Mouse (Mus musculus) small intestine, adult 2 months (tissue): ENCODE data around the gene Fryl. TPM values are rescaled to one million over a fixed set of nuclear protein-coding genes. Genes with fewer than 3 reads are reported as not detected.

ENCODE experiments used
- H3K27ac ChIP-seq: fragments of 200-500 bp; 2 replicates; pipeline ENCODE4 v1.5.1; 2012; ENCODE audit warnings: low read depth, low read length, control low read depth, inconsistent platforms; ENCODE audit not compliant: insufficient read depth
- H3K27me3 ChIP-seq: fragments of 200-500 bp; 2 replicates; pipeline ENCODE4 v1.6.1; 2012; ENCODE audit warnings: mild to moderate bottlenecking, moderate library complexity, low read length, inconsistent platforms; ENCODE audit not compliant: control insufficient read depth, insufficient read depth
- H3K36me3 ChIP-seq: fragments of 200-500 bp; 2 replicates; pipeline ENCODE4 v1.6.1; 2012; ENCODE audit warnings: mild to moderate bottlenecking, low read length, control low read depth, inconsistent platforms; ENCODE audit not compliant: control insufficient read depth, insufficient read depth
- H3K4me1 ChIP-seq: fragments of 200-500 bp; 2 replicates; pipeline ENCODE4 v1.6.1; 2012; ENCODE audit warnings: low read length, inconsistent platforms, mixed read lengths; ENCODE audit not compliant: control insufficient read depth, insufficient read depth, insufficient read length
- H3K4me3 ChIP-seq: fragments of 200-500 bp; 2 replicates; pipeline ENCODE4 v1.5.1; 2012; ENCODE audit warnings: low read depth, mild to moderate bottlenecking, control low read depth, inconsistent platforms, low read length, moderate library complexity
- CTCF ChIP-seq: fragments of 200-500 bp; IDR thresholded peaks from 2 replicates; pipeline ENCODE4 v1.5.1; 2012; ENCODE audit warnings: low read depth, mild to moderate bottlenecking, control low read depth, inconsistent platforms, low read length, moderate library complexity, mixed read lengths; ENCODE audit not compliant: insufficient replicate concordance, insufficient read length; ENCODE audit errors: extremely low read depth
- POLR2A ChIP-seq: fragments of 200-500 bp; IDR thresholded peaks from 2 replicates; pipeline ENCODE4 v1.6.1; 2012; ENCODE audit warnings: low read depth, mild to moderate bottlenecking, control low read depth, inconsistent platforms, low read length, moderate library complexity
- WGBS: fragments of 180-500 bp; shearing (Covaris S2); methylation state at CpG from one replicate; pipeline ENCODE4 v1.1.7; 2018; 5-methylcytosine and 5-hydroxymethylcytosine counted together
- polyA plus RNA-seq: library from polyadenylated mRNA; depleted of rRNA; stranded (reverse); fragments of >200 nt; gene quantifications from 2 replicates; pipeline ENCODE4 v1.2.3, GENCODE M21; 2012

Fryl gene
- polyA plus RNA-seq, 1 experiment: 104 TPM

- H3K27ac ChIP-seq: no peak overlapping the region
- H3K4me1 ChIP-seq: peaks cover 15% of the 10 kb centered on the region
- 80% methylated on average over 8 of the region's 8 CpGs for WGBS
- no peak for TF ChIP-seq CTCF
- no peak for TF ChIP-seq POLR2A
- H3K4me3 ChIP-seq: no peak overlapping the region
- peaks cover 1% of the 10 kb centered on the region for H3K36me3 ChIP-seq
- no peaks in the 10 kb centered on the region for H3K27me3 ChIP-seq
These were observed 8.2 kb downstream of the Fryl start for GRCm38 (mm10) chr5:73248211-73248610.

GRCm38 (mm10) chr5:73246414-73246813, 10.0 kb downstream of the Fryl start:
- Histone ChIP-seq H3K4me3 (no peak overlapping the region), H3K27ac (no peak overlapping the region), H3K27me3 (no peaks in the 10 kb centered on the region), H3K36me3 (peaks cover 1% of the 10 kb centered on the region), H3K4me1 (peaks cover 13% of the 10 kb centered on the region)
- WGBS: 46% methylated on average over 6 of the region's 6 CpGs
- TF ChIP-seq CTCF (no peak), POLR2A (no peak)

- TF ChIP-seq POLR2A (no peak), CTCF (no peak)
- Histone ChIP-seq H3K4me3 (no peak overlapping the region), H3K4me1 (peaks cover 11% of the 10 kb centered on the region), H3K36me3 (0 out of 2 replicates have a peak, but pooled peaks cover 1% of the 10 kb centered on the region), H3K27ac (no peak overlapping the region), H3K27me3 (no peaks in the 10 kb centered on the region)
- 35% methylated on average over 13 of the region's 13 CpGs for WGBS
These were observed 12.0 kb downstream of the Fryl start for GRCm38 (mm10) chr5:73244403-73244802.

GRCm38 (mm10) chr5:73241966-73242365, 14.5 kb downstream of the Fryl start:
- H3K27me3 ChIP-seq: no peaks in the 10 kb centered on the region
- no peak for TF ChIP-seq POLR2A
- no peak for TF ChIP-seq CTCF
- H3K27ac ChIP-seq: no peak overlapping the region
- 69% methylated on average over 8 of the region's 8 CpGs for WGBS
- H3K4me1 ChIP-seq: peaks cover 8% of the 10 kb centered on the region; the same call in 1 of the 2 replicates
- H3K4me3 ChIP-seq: no peak overlapping the region
- H3K36me3 ChIP-seq: no peaks in the 10 kb centered on the region

- peaks cover 6% of the 10 kb centered on the region; the same call in 1 of the 2 replicates for H3K4me1 ChIP-seq
- TF ChIP-seq POLR2A (no peak), CTCF (no peak)
- WGBS: 61% methylated on average over 10 of the region's 10 CpGs
These were observed 15.1 kb downstream of the Fryl start for GRCm38 (mm10) chr5:73241332-73241731.

GRCm38 (mm10) chr5:73240391-73240790, 16.0 kb downstream of the Fryl start:
- WGBS: 92% methylated on average over 6 of the region's 6 CpGs
- no peaks in the 10 kb centered on the region for H3K36me3 ChIP-seq
- H3K27me3 ChIP-seq: no peaks in the 10 kb centered on the region
- TF ChIP-seq POLR2A: no peak
- TF ChIP-seq CTCF: no peak
- no peak overlapping the region for H3K27ac ChIP-seq
- H3K4me1 ChIP-seq: peaks cover 3% of the 10 kb centered on the region; the same call in 1 of the 2 replicates
- no peak overlapping the region for H3K4me3 ChIP-seq

More at GRCm38 (mm10) chr5:73241332-73241731, 15.1 kb downstream of the Fryl start:
- Histone ChIP-seq H3K27ac (no peak overlapping the region), H3K4me3 (no peak overlapping the region), H3K27me3 (no peaks in the 10 kb centered on the region), H3K36me3 (no peaks in the 10 kb centered on the region)

- TF ChIP-seq CTCF: no peak
- no peak for TF ChIP-seq POLR2A
- Histone ChIP-seq H3K4me1 (no peaks in the 10 kb centered on the region; the same call in 1 of the 2 replicates), H3K27me3 (no peaks in the 10 kb centered on the region), H3K36me3 (no peaks in the 10 kb centered on the region), H3K27ac (no peak overlapping the region), H3K4me3 (no peak overlapping the region)
- WGBS: 73% methylated on average over 6 of the region's 6 CpGs
These were observed 19.5 kb downstream of the Fryl start for GRCm38 (mm10) chr5:73236894-73237334.

- H3K27ac ChIP-seq: no peak overlapping the region
- no peaks in the 10 kb centered on the region for H3K27me3 ChIP-seq
- no peak overlapping the region for H3K4me3 ChIP-seq
- 82% methylated on average over 5 of the region's 5 CpGs for WGBS
- no peaks in the 10 kb centered on the region for H3K36me3 ChIP-seq
- TF ChIP-seq POLR2A (no peak), CTCF (no peak)
- no peaks in the 10 kb centered on the region; the same call in 1 of the 2 replicates for H3K4me1 ChIP-seq
These were observed 21.2 kb downstream of the Fryl start for GRCm38 (mm10) chr5:73235201-73235600.
